Mouse (Mus musculus): ENCODE measurements around the gene Shtn1. TPM values are rescaled to one million over a fixed set of nuclear protein-coding genes. Genes with fewer than 3 reads are reported as not detected.

The Shtn1 gene
- total and polyA plus RNA-seq, 2 experiments from 2014 or later: 38.1 to 48.9 TPM

DNA sequence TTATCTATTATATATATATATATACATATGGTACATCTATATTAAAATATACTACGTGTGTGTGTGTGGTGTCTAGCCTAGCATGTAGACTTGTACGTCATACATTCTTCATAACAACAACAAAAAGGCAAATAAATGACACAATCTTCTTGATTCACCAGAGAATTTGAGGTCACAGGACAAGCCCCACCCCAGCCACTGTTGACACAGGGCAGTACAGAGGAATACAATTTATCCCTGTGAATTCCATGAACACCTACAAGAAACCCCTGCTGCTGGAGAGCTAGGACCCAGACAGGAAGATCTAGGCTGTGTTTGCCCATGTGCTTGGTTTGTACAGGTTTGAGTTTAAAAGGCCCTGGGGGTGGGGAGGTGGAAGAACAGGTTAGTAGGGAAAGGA is 9.2 kb downstream of the Shtn1 start:
- H3K27ac ChIP-seq: no peak overlapping the region
- H3K27me3 ChIP-seq (ENCODE audit: insufficient read depth, low read length): no peaks in the 10 kb centered on the region
- H3K36me3 ChIP-seq (ENCODE audit: insufficient read depth, low read length): no peaks in the 10 kb centered on the region
- H3K4me2 ChIP-seq (ENCODE audit: low read depth, low read length): no peak overlapping the region
- H3K4me1 ChIP-seq (ENCODE audit: insufficient read depth, low read length): no peaks in the 10 kb centered on the region
- no peak overlapping the region for H3K9ac ChIP-seq (replicated peaks; ENCODE audit: low read length)
- no peak for DNase-seq (ENCODE audit: low spot score)
- no peak overlapping the region for H3K4me3 ChIP-seq (ENCODE audit: low read length)
- TF ChIP-seq CTCF (IDR thresholded peaks at IDR 0.05; ENCODE audit: low read depth): no peak
- ATAC-seq: no peak
- 99% methylated on average over 2 of the region's 2 CpGs for WGBS
- H3K9me3 ChIP-seq (ENCODE audit: low read length): no peaks in the 10 kb centered on the region

DNA sequence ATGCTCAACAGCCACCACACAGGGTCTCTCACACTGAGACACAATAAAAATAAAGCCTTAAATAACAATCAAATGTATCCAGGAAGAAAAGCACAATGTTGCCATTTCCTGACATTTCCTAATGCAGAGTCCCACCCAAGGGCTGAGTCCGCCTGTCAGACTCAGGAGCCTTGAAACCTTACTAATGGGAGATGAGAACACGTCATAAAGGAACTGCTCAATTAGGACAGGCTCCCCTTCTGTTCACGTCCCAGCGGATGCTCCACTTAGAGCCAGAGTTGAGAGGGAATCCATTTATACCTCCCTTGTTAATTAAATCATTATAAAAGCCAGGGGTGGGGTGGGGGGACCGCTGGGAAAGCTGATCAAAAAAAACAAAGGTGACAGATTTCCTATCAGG is 9.8 kb downstream of the Shtn1 start:
- H3K27me3 ChIP-seq (ENCODE audit: insufficient read depth, low read length): no peaks in the 10 kb centered on the region
- H3K27ac ChIP-seq: no peak overlapping the region
- no peaks in the 10 kb centered on the region for H3K36me3 ChIP-seq (ENCODE audit: insufficient read depth, low read length)
- DNase-seq (ENCODE audit: low spot score) (no peak), ATAC-seq (no peak)
- no peaks in the 10 kb centered on the region for H3K4me1 ChIP-seq (ENCODE audit: insufficient read depth, low read length)
- no peak overlapping the region for H3K9ac ChIP-seq (replicated peaks; ENCODE audit: low read length)
- WGBS: 53% methylated on average over 5 of the region's 5 CpGs
- no peak for TF ChIP-seq CTCF (IDR thresholded peaks at IDR 0.05; ENCODE audit: low read depth)
- no peak overlapping the region for H3K4me3 ChIP-seq (ENCODE audit: low read length)
- H3K9me3 ChIP-seq (ENCODE audit: low read length): no peaks in the 10 kb centered on the region
- H3K4me2 ChIP-seq (ENCODE audit: low read depth, low read length): no peak overlapping the region

DNA sequence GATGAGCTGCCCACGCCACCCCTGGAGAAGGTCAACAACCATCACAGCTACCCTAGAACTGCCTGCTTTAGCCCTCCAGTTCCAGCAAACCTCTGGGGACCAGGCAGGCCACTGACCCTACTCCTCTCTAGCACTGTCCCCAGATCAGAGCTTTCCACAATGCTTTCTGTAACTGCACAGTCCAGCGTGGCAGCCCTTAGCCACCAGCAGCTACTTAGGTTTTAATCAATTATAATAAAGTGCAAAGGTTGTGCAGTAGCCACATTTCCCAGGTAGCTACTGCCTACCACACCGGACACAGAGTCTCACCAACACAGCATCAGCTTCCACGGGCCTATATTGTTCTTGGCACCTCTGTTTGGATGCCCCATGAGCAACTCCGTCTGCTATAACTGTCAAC is 11.3 kb downstream of the Shtn1 start:
- no peaks in the 10 kb centered on the region for H3K9me3 ChIP-seq (ENCODE audit: low read length)
- H3K4me2 ChIP-seq (ENCODE audit: low read depth, low read length): no peak overlapping the region
- 87% methylated on average over 5 of the region's 5 CpGs for WGBS
- TF ChIP-seq CTCF (IDR thresholded peaks at IDR 0.05; ENCODE audit: low read depth): no peak
- H3K9ac ChIP-seq (replicated peaks; ENCODE audit: low read length): no peak overlapping the region
- DNase-seq (ENCODE audit: low spot score) (no peak), ATAC-seq (no peak)
- H3K4me1 ChIP-seq (ENCODE audit: insufficient read depth, low read length): no peaks in the 10 kb centered on the region
- no peak overlapping the region for H3K27ac ChIP-seq
- H3K4me3 ChIP-seq (ENCODE audit: low read length): no peak overlapping the region
- H3K27me3 ChIP-seq (ENCODE audit: insufficient read depth, low read length): no peaks in the 10 kb centered on the region
- no peaks in the 10 kb centered on the region for H3K36me3 ChIP-seq (ENCODE audit: insufficient read depth, low read length)

DNA sequence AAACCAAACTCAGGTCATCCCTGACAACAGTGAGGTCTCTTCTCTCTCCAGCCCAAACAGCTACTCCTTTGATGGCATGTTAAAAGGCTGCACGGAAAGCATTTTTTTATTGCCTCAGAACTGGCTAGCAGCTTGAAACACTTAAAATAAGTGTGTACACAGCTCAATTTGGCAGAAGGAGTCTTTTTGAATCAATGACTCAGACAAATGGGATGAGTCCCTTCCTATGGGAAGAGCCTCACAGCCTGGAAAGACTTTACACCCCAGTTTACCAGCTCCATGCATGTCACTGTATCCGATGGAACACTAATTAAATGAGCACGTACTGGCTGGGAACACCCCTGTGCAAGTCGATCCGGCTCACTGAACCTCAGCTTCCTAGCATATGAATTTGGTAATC is 12.3 kb downstream of the Shtn1 start:
- no peak overlapping the region for H3K9ac ChIP-seq (replicated peaks; ENCODE audit: low read length)
- ATAC-seq (no peak), DNase-seq (ENCODE audit: low spot score) (no peak)
- H3K27ac ChIP-seq: no peak overlapping the region
- no peak overlapping the region for H3K4me2 ChIP-seq (ENCODE audit: low read depth, low read length)
- WGBS: 84% methylated on average over 5 of the region's 5 CpGs
- no peaks in the 10 kb centered on the region for H3K9me3 ChIP-seq (ENCODE audit: low read length)
- no peak for TF ChIP-seq CTCF (IDR thresholded peaks at IDR 0.05; ENCODE audit: low read depth)
- H3K36me3 ChIP-seq (ENCODE audit: insufficient read depth, low read length): no peaks in the 10 kb centered on the region
- no peaks in the 10 kb centered on the region for H3K4me1 ChIP-seq (ENCODE audit: insufficient read depth, low read length)
- no peaks in the 10 kb centered on the region for H3K27me3 ChIP-seq (ENCODE audit: insufficient read depth, low read length)
- no peak overlapping the region for H3K4me3 ChIP-seq (ENCODE audit: low read length)

DNA sequence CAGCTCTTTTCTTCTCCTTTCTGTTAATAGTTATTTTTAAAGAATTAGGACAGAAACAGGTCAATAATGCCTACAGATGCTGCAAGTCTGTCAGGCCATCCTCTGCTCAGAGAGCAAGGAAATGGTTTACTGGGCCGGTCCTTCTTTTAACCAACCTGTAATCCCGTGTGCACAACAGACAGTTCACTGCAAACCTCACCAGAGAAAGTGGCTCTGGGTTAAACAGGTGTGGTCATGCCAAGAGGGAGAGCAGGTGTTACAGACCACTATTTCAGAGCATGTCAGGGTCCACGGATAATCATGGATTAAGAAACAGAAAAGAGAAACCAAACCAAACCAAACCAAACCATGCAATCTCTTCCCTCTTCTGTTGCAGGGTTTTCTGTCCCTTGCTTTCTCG is 17.8 kb downstream of the Shtn1 start:
- no peak overlapping the region for H3K9ac ChIP-seq (replicated peaks; ENCODE audit: low read length)
- no peak overlapping the region for H3K27ac ChIP-seq
- no peak overlapping the region for H3K4me3 ChIP-seq (ENCODE audit: low read length)
- H3K36me3 ChIP-seq (ENCODE audit: insufficient read depth, low read length): no peaks in the 10 kb centered on the region
- no peak overlapping the region for H3K4me2 ChIP-seq (ENCODE audit: low read depth, low read length)
- DNase-seq (ENCODE audit: low spot score): no peak
- no peak for TF ChIP-seq CTCF (IDR thresholded peaks at IDR 0.05; ENCODE audit: low read depth)
- no peaks in the 10 kb centered on the region for H3K4me1 ChIP-seq (ENCODE audit: insufficient read depth, low read length)
- no peaks in the 10 kb centered on the region for H3K9me3 ChIP-seq (ENCODE audit: low read length)
- WGBS: 87% methylated on average over 4 of the region's 4 CpGs
- no peak for ATAC-seq
- no peaks in the 10 kb centered on the region for H3K27me3 ChIP-seq (ENCODE audit: insufficient read depth, low read length)

DNA sequence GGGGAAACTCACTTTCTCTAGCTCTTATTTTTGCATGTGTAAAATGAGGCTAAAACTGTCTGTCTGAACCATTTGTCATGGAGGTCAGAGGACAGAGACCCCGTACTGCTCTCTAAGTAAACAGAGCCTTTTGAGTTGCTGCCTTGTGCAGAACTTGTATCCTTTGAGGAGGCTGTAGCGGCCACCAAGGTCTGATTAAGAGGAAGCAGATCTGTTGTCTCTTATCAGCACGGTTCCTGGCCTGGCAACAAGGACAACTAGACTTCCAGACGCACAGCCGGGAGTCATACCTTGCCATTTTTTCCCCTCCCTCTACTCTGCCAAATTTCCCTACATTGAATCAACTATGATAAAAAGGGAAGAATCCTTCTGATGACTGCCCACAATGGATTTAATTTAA is 18.5 kb downstream of the Shtn1 start:
- H3K4me3 ChIP-seq (ENCODE audit: low read length): no peak overlapping the region
- H3K9me3 ChIP-seq (ENCODE audit: low read length): no peaks in the 10 kb centered on the region
- ATAC-seq (no peak), DNase-seq (ENCODE audit: low spot score) (no peak)
- WGBS: 47% methylated on average over 5 of the region's 5 CpGs
- no peaks in the 10 kb centered on the region for H3K36me3 ChIP-seq (ENCODE audit: insufficient read depth, low read length)
- no peak overlapping the region for H3K27ac ChIP-seq
- no peak for TF ChIP-seq CTCF (IDR thresholded peaks at IDR 0.05; ENCODE audit: low read depth)
- no peaks in the 10 kb centered on the region for H3K27me3 ChIP-seq (ENCODE audit: insufficient read depth, low read length)
- H3K4me1 ChIP-seq (ENCODE audit: insufficient read depth, low read length): no peaks in the 10 kb centered on the region
- H3K4me2 ChIP-seq (ENCODE audit: low read depth, low read length): no peak overlapping the region
- H3K9ac ChIP-seq (replicated peaks; ENCODE audit: low read length): no peak overlapping the region

DNA sequence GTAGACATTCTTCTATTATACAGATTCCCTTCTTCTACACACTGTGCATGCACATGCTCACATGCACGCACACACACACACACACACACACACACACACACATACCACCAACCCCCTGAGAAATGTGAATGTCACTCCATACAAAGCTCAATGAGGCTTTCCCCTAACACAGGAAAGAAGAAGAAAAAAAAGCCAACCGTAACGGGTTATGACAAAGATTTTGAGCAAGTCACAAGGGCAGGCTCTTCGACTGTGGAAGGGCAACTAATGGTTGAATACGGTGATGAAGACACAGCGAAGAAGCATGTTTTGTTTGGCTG is 21.3 kb downstream of the Shtn1 start:
- no peaks in the 10 kb centered on the region for H3K36me3 ChIP-seq (ENCODE audit: insufficient read depth, low read length)
- no peak overlapping the region for H3K9ac ChIP-seq (replicated peaks; ENCODE audit: low read length)
- ATAC-seq (no peak), DNase-seq (ENCODE audit: low spot score) (no peak)
- no peaks in the 10 kb centered on the region for H3K27me3 ChIP-seq (ENCODE audit: insufficient read depth, low read length)
- no peak overlapping the region for H3K4me2 ChIP-seq (ENCODE audit: low read depth, low read length)
- no peaks in the 10 kb centered on the region for H3K4me1 ChIP-seq (ENCODE audit: insufficient read depth, low read length)
- no peak overlapping the region for H3K4me3 ChIP-seq (ENCODE audit: low read length)
- no peak overlapping the region for H3K27ac ChIP-seq
- no peak for TF ChIP-seq CTCF (IDR thresholded peaks at IDR 0.05; ENCODE audit: low read depth)
- no peaks in the 10 kb centered on the region for H3K9me3 ChIP-seq (ENCODE audit: low read length)
- WGBS: 74% methylated on average over 6 of the region's 6 CpGs
